Mouse (Mus musculus): ENCODE measurements around the gene Btbd17.

Gene Btbd17

GRCm38 (mm10) chr11:114802540-114803267 lies 7.0 kb upstream of the Btbd17 start:
- DNase-seq (ENCODE audit: low spot score in 2 of 2), result no peak

- no peak for DNase-seq (ENCODE audit: low spot score in 2 of 2)
These were observed 6.2 kb upstream of the Btbd17 start for GRCm38 (mm10) chr11:114801906-114802305.

- DNase-seq (ENCODE audit: low spot score in 2 of 2), result no peak
These were observed 2.9 kb upstream of the Btbd17 start, which contains the start of gene Gpr142 for GRCm38 (mm10) chr11:114798624-114799023. Gene Gpr142 (plus strand): TSS chr11:114798924.

GRCm38 (mm10) chr11:114797981-114798380 lies 2.2 kb upstream of the Btbd17 start:
- DNase-seq (ENCODE audit: low spot score in 2 of 2), result no peak

- DNase-seq (ENCODE audit: low spot score in 2 of 2), result no peak
These were observed 1.4 kb upstream of the Btbd17 start for GRCm38 (mm10) chr11:114797176-114797575.

GRCm38 (mm10) chr11:114795231-114795746 lies 456 bp downstream of the Btbd17 start:
- peak in 1 of 2 experiments; percentile 20 for DNase-seq (ENCODE audit: low spot score in 2 of 2)

GRCm38 (mm10) chr11:114794691-114795090 lies 1.1 kb downstream of the Btbd17 start:
- DNase-seq (ENCODE audit: low spot score in 2 of 2), result no peak

- no peak for DNase-seq (ENCODE audit: low spot score in 2 of 2)
These were observed 1.7 kb downstream of the Btbd17 start for GRCm38 (mm10) chr11:114793868-114794545.

- no peak for DNase-seq (ENCODE audit: low spot score in 2 of 2)
These were observed 2.7 kb downstream of the Btbd17 start for GRCm38 (mm10) chr11:114792931-114793494.

GRCm38 (mm10) chr11:114791891-114792411 lies 3.8 kb downstream of the Btbd17 start:
- DNase-seq (ENCODE audit: low spot score in 2 of 2), result no peak

- DNase-seq (ENCODE audit: low spot score in 2 of 2), result no peak
These were observed 4.3 kb downstream of the Btbd17 start for GRCm38 (mm10) chr11:114791351-114791889.

GRCm38 (mm10) chr11:114790841-114791240 lies 4.9 kb downstream of the Btbd17 start:
- DNase-seq (ENCODE audit: low spot score in 2 of 2), result no peak

- DNase-seq (ENCODE audit: low spot score in 2 of 2), result no peak
These were observed 5.6 kb downstream of the Btbd17 start for GRCm38 (mm10) chr11:114790171-114790570.

- no peak for DNase-seq (ENCODE audit: low spot score in 2 of 2)
These were observed 6.0 kb downstream of the Btbd17 start for GRCm38 (mm10) chr11:114789716-114790115.

GRCm38 (mm10) chr11:114789061-114789714 lies 6.6 kb downstream of the Btbd17 start:
- peak; percentile 25 to 84 for DNase-seq (ENCODE audit: low spot score in 2 of 2)

GRCm38 (mm10) chr11:114787611-114788010 lies 8.1 kb downstream of the Btbd17 start:
- no peak for DNase-seq (ENCODE audit: low spot score in 2 of 2)

- no peak for DNase-seq (ENCODE audit: low spot score in 2 of 2)
These were observed 9.4 kb downstream of the Btbd17 start for GRCm38 (mm10) chr11:114786326-114786725.

- no peak for DNase-seq (ENCODE audit: low spot score in 2 of 2)
These were observed 9.9 kb downstream of the Btbd17 start for GRCm38 (mm10) chr11:114785892-114786291.

- DNase-seq (ENCODE audit: low spot score in 2 of 2), result no peak
These were observed 15.7 kb downstream of the Btbd17 start for GRCm38 (mm10) chr11:114780076-114780475.

- DNase-seq (ENCODE audit: low spot score in 2 of 2), result no peak
These were observed 23.8 kb downstream of the Btbd17 start for GRCm38 (mm10) chr11:114771896-114772295.

GRCm38 (mm10) chr11:114769911-114770310 lies 25.8 kb downstream of the Btbd17 start:
- no peak for DNase-seq (ENCODE audit: low spot score in 2 of 2)
